Mouse (Mus musculus): Measurements from ENCODE around the gene Dpp4. TPM values are rescaled to one million over a fixed set of nuclear protein-coding genes. Genes with fewer than 3 reads are reported as not detected.

Dpp4 gene
- polyA plus RNA-seq, 1 experiment from 2014 or later: 26.5 TPM

DNA sequence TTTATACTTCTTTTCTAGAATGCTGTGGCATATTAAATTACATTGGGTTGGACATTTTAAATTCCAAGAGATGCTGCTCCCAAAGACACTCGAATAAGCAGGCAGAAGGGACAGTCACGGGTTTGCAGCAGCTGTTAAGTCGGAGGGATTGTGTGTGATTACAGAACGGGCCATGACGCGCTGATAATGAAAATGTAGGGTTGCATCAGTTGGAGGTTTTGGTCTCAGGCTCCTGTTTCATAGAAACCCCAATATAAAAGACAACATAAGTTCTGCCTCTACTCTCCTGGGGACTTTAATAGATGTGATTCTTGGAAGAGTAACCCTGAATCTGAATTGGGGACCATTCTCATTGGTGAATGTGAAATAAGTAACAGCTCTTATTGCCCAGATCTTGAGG is 38.3 kb upstream of the Dpp4 start:
- no peaks in the 10 kb centered on the region for H3K36me3 ChIP-seq (ENCODE audit: control insufficient read depth, insufficient read depth, low read length)
- H3K9ac ChIP-seq (ENCODE audit: low read length): no peak overlapping the region
- WGBS: 76% methylated on average over 6 of the region's 6 CpGs
- ATAC-seq (ENCODE audit: insufficient number of reproducible peaks, insufficient read depth, low FRiP score, low read depth): no peak
- H3K4me2 ChIP-seq (ENCODE audit: low read length): no peak overlapping the region
- no peaks in the 10 kb centered on the region for H3K27me3 ChIP-seq (ENCODE audit: control insufficient read depth, insufficient read depth, low read length)
- H3K27ac ChIP-seq (replicated peaks in 1 of 2; ENCODE audit: control insufficient read depth in 1 of 2, insufficient read depth in 1 of 2, low read depth in 2 of 2, low read length in 2 of 2): no peak overlapping the region
- H3K9me3 ChIP-seq (ENCODE audit: control insufficient read depth, low read length): no peaks in the 10 kb centered on the region
- H3K4me1 ChIP-seq (ENCODE audit: control insufficient read depth in 2 of 2, insufficient read depth in 2 of 2, low read length in 2 of 2): no peaks in the 10 kb centered on the region
- no peak overlapping the region for H3K4me3 ChIP-seq (ENCODE audit: control insufficient read depth in 1 of 2, insufficient read depth in 1 of 2, low read depth in 1 of 2, low read length in 2 of 2)

DNA sequence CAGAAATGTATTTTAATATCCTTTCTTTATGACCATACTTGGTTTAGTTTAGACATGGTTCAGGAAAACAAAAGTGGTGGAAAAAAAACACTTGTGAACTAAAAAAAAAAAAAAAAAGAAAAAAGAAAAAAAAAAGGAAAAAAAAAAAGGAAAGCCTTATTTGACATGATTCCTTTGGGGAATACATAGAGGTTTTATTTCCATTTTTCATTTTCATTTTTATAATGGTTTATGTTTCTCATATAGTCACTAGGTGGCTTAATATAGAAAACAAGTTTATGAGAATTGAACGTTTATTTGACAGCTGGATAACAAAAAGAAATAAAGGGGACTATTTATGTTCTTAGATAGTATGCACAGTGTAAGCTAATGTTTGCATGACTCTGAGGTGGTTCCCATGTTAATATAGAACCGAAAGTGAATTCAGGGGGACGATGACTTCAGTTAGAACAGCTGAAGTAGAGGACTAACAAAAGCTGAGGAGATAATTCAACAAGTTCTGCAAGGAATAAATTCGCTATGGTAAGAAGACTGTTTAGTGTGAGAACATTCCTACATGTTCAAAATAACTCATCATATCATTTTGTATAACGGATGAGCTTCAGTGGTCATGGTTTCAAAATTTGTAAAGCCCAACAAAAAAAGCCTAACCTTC is 37.8 kb upstream of the Dpp4 start:
- no peaks in the 10 kb centered on the region for H3K9me3 ChIP-seq (ENCODE audit: control insufficient read depth, low read length)
- H3K27ac ChIP-seq (replicated peaks in 1 of 2; ENCODE audit: control insufficient read depth in 1 of 2, insufficient read depth in 1 of 2, low read depth in 2 of 2, low read length in 2 of 2): no peak overlapping the region
- no peaks in the 10 kb centered on the region for H3K27me3 ChIP-seq (ENCODE audit: control insufficient read depth, insufficient read depth, low read length)
- no peak overlapping the region for H3K4me2 ChIP-seq (ENCODE audit: low read length)
- ATAC-seq (ENCODE audit: insufficient number of reproducible peaks, insufficient read depth, low FRiP score, low read depth): no peak
- WGBS: 81% methylated on average over 5 of the region's 5 CpGs
- no peak overlapping the region for H3K9ac ChIP-seq (ENCODE audit: low read length)
- no peak overlapping the region for H3K4me3 ChIP-seq (ENCODE audit: control insufficient read depth in 1 of 2, insufficient read depth in 1 of 2, low read depth in 1 of 2, low read length in 2 of 2)
- H3K36me3 ChIP-seq (ENCODE audit: control insufficient read depth, insufficient read depth, low read length): no peaks in the 10 kb centered on the region
- no peaks in the 10 kb centered on the region for H3K4me1 ChIP-seq (ENCODE audit: control insufficient read depth in 2 of 2, insufficient read depth in 2 of 2, low read length in 2 of 2)

DNA sequence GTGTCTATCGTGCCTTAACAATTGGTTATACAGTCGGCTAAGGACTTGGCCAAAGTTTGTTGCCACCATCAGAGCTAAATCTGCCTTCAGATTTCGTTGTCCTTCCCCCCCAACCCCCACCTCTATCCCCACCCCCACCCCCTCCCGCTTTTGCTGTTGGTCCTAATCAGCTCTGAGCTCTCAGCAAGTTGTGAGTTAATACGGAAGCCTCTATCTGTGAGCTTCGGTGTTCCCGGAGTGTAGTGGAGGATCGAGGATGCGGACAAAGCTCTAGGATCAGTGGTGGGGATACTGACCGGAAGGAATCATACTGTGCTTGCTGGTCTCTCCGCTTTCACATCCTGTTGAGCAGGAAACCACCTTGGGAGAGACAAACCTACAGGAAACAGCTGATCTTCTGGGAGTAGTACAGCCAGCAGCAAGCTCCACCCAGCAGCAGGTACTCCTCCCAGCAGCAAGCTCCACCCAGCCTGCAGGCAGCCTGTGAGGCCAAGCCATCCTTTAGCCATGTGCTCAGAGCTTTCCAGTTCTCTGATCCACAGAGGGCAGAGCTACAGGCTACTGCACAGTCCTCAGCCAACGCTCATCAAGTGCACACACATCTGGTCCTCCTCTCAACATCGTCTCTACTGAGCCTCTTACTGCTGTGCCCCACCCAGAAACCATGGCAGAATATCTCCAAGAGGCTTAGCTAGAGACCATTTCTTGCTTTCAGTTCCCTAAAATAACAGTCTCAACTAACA is 28.9 kb upstream of the Dpp4 start:
- no peaks in the 10 kb centered on the region for H3K9me3 ChIP-seq (ENCODE audit: control insufficient read depth, low read length)
- H3K36me3 ChIP-seq (ENCODE audit: control insufficient read depth, insufficient read depth, low read length): no peaks in the 10 kb centered on the region
- H3K4me2 ChIP-seq (ENCODE audit: low read length): peak overlapping the region; percentile 54
- no peak overlapping the region for H3K27ac ChIP-seq (replicated peaks in 1 of 2; ENCODE audit: control insufficient read depth in 1 of 2, insufficient read depth in 1 of 2, low read depth in 2 of 2, low read length in 2 of 2)
- H3K4me3 ChIP-seq (ENCODE audit: control insufficient read depth in 1 of 2, insufficient read depth in 1 of 2, low read depth in 1 of 2, low read length in 2 of 2): peak overlapping the region; percentile 29 to 42
- no peaks in the 10 kb centered on the region for H3K27me3 ChIP-seq (ENCODE audit: control insufficient read depth, insufficient read depth, low read length)
- no peaks in the 10 kb centered on the region for H3K4me1 ChIP-seq (ENCODE audit: control insufficient read depth in 2 of 2, insufficient read depth in 2 of 2, low read length in 2 of 2)
- no peak overlapping the region; the same call in 1 of the 2 replicates for H3K9ac ChIP-seq (ENCODE audit: low read length)
- peak; percentile 68; the same call in 1 of the 2 replicates for ATAC-seq (ENCODE audit: insufficient number of reproducible peaks, insufficient read depth, low FRiP score, low read depth)
- 27% methylated on average over 13 of the region's 13 CpGs for WGBS

DNA sequence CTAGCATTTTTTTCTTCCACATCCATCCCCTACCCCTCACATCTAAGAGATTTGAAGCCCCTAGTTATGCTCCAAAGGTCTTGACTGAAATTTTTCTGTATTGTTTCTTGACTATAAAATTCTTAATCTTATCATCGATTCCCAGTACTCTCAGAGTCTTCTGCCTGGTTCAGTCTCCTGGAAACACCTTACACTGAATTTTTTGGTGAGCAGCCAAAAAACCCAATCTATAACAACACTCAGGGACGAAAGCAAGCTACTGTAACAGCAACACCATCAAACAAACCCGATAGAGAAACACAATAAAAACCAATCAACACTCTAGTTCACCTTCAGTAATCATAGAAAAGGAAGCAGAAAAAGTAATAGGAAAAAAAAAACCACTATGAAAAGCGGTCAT is 28.1 kb upstream of the Dpp4 start:
- no peak overlapping the region for H3K4me2 ChIP-seq (ENCODE audit: low read length)
- no peak for ATAC-seq (ENCODE audit: insufficient number of reproducible peaks, insufficient read depth, low FRiP score, low read depth)
- H3K27ac ChIP-seq (replicated peaks in 1 of 2; ENCODE audit: control insufficient read depth in 1 of 2, insufficient read depth in 1 of 2, low read depth in 2 of 2, low read length in 2 of 2): no peak overlapping the region
- no peak overlapping the region for H3K4me3 ChIP-seq (ENCODE audit: control insufficient read depth in 1 of 2, insufficient read depth in 1 of 2, low read depth in 1 of 2, low read length in 2 of 2)
- no peaks in the 10 kb centered on the region for H3K36me3 ChIP-seq (ENCODE audit: control insufficient read depth, insufficient read depth, low read length)
- 69% methylated on average over 4 of the region's 4 CpGs for WGBS
- no peaks in the 10 kb centered on the region for H3K27me3 ChIP-seq (ENCODE audit: control insufficient read depth, insufficient read depth, low read length)
- H3K4me1 ChIP-seq (ENCODE audit: control insufficient read depth in 2 of 2, insufficient read depth in 2 of 2, low read length in 2 of 2): no peaks in the 10 kb centered on the region
- no peaks in the 10 kb centered on the region for H3K9me3 ChIP-seq (ENCODE audit: control insufficient read depth, low read length)
- H3K9ac ChIP-seq (ENCODE audit: low read length): no peak overlapping the region

DNA sequence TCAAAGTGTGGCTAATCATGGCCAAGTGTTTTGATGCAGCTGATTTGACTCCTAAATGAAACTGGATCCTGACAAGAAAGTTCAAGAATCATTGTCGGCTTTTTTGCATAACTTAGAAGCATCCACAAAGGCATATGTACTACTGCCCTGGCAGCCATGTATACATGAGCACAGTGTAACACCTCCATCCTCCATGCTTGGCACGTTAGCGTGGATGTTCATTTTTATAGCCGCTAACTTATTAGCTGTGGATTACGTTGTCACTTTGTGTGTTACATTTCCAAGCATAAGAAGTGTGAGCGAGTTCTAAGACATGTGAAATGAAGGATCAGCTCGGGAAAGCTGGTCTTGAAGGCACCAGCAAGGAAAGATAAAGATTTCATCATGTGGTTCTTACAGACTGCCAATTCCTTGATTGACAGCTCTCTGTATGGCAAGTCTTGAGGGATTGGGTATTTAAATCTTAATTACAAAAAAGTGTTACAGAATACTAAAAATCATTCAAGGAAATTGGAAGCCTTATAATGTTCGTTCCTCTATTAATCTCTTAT is 19.3 kb upstream of the Dpp4 start:
- WGBS: 78% methylated on average over 8 of the region's 8 CpGs
- Histone ChIP-seq H3K27ac (replicated peaks in 1 of 2; ENCODE audit: control insufficient read depth in 1 of 2, insufficient read depth in 1 of 2, low read depth in 2 of 2, low read length in 2 of 2) (no peak overlapping the region), H3K4me3 (ENCODE audit: control insufficient read depth in 1 of 2, insufficient read depth in 1 of 2, low read depth in 1 of 2, low read length in 2 of 2) (no peak overlapping the region), H3K9ac (ENCODE audit: low read length) (no peak overlapping the region), H3K9me3 (ENCODE audit: control insufficient read depth, low read length) (no peaks in the 10 kb centered on the region), H3K4me2 (ENCODE audit: low read length) (no peak overlapping the region), H3K36me3 (ENCODE audit: control insufficient read depth, insufficient read depth, low read length) (no peaks in the 10 kb centered on the region), H3K4me1 (ENCODE audit: control insufficient read depth in 2 of 2, insufficient read depth in 2 of 2, low read length in 2 of 2) (no peaks in the 10 kb centered on the region), H3K27me3 (ENCODE audit: control insufficient read depth, insufficient read depth, low read length) (no peaks in the 10 kb centered on the region)
- ATAC-seq (ENCODE audit: insufficient number of reproducible peaks, insufficient read depth, low FRiP score, low read depth): no peak

DNA sequence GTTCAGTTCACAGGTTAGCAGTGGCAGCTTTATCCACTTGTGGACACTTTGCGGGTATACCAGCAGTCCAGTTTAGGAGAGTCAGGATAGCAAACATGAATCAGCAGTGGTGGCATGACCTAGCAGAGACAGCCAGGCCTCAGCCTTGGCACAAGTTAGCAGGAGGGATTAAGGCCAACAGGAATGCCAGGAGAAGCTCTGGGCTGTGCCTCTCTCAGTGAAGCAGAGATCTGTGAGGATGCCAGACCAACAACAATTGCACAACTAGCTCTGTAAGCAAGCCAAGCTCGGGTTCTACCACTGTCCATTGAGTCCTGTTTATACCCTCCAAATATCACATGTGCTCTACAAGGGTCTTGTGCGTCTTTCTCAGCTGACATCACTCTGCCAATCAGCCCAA is 13.9 kb upstream of the Dpp4 start:
- H3K4me3 ChIP-seq (ENCODE audit: control insufficient read depth in 1 of 2, insufficient read depth in 1 of 2, low read depth in 1 of 2, low read length in 2 of 2): no peak overlapping the region
- no peak for ATAC-seq (ENCODE audit: insufficient number of reproducible peaks, insufficient read depth, low FRiP score, low read depth)
- no peak overlapping the region for H3K9ac ChIP-seq (ENCODE audit: low read length)
- H3K4me2 ChIP-seq (ENCODE audit: low read length): no peak overlapping the region
- 84% methylated on average over 3 of the region's 3 CpGs for WGBS
- H3K27me3 ChIP-seq (ENCODE audit: control insufficient read depth, insufficient read depth, low read length): no peaks in the 10 kb centered on the region
- peaks cover 0 to 3% of the 10 kb centered on the region in 2 experiments; a peak in 1 of 4 replicates for H3K4me1 ChIP-seq (ENCODE audit: control insufficient read depth in 2 of 2, insufficient read depth in 2 of 2, low read length in 2 of 2)
- no peaks in the 10 kb centered on the region for H3K9me3 ChIP-seq (ENCODE audit: control insufficient read depth, low read length)
- no peaks in the 10 kb centered on the region for H3K36me3 ChIP-seq (ENCODE audit: control insufficient read depth, insufficient read depth, low read length)
- no peak overlapping the region for H3K27ac ChIP-seq (replicated peaks in 1 of 2; ENCODE audit: control insufficient read depth in 1 of 2, insufficient read depth in 1 of 2, low read depth in 2 of 2, low read length in 2 of 2)

DNA sequence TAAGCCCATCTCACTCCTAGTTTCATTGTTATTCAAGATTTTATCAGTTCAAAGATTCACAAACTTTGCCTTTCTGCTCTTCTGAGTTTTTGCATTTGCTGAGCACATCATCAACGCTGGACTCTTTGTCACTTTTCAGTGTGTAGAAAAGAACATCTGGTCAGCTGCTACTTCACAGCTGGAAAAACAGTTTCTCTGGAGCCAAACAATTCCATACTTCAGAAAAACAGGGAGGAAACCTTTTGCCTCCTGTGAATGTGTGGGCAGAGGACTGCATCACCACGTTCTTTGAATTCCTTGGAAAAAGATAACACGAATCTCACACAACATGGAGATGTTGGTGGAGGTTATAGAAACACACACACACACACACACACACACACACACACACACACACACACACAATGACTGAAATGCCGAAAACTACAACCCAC is 11.3 kb upstream of the Dpp4 start:
- no peak overlapping the region for H3K4me2 ChIP-seq (ENCODE audit: low read length)
- no peaks in the 10 kb centered on the region for H3K27me3 ChIP-seq (ENCODE audit: control insufficient read depth, insufficient read depth, low read length)
- H3K9me3 ChIP-seq (ENCODE audit: control insufficient read depth, low read length): no peaks in the 10 kb centered on the region
- H3K36me3 ChIP-seq (ENCODE audit: control insufficient read depth, insufficient read depth, low read length): no peaks in the 10 kb centered on the region
- H3K4me1 ChIP-seq (ENCODE audit: control insufficient read depth in 2 of 2, insufficient read depth in 2 of 2, low read length in 2 of 2): peaks cover 0 to 3% of the 10 kb centered on the region in 2 experiments; a peak in 1 of 4 replicates
- no peak for ATAC-seq (ENCODE audit: insufficient number of reproducible peaks, insufficient read depth, low FRiP score, low read depth)
- no peak overlapping the region for H3K4me3 ChIP-seq (ENCODE audit: control insufficient read depth in 1 of 2, insufficient read depth in 1 of 2, low read depth in 1 of 2, low read length in 2 of 2)
- WGBS: 16% methylated on average over 4 of the region's 4 CpGs
- H3K27ac ChIP-seq (replicated peaks in 1 of 2; ENCODE audit: control insufficient read depth in 1 of 2, insufficient read depth in 1 of 2, low read depth in 2 of 2, low read length in 2 of 2): no peak overlapping the region
- no peak overlapping the region for H3K9ac ChIP-seq (ENCODE audit: low read length)

Measured in heart, embryonic 14.5 days (tissue).